Mouse (Mus musculus) lung, adult 2 months (tissue): ENCODE data around the gene Gh.

Experiments used
- CTCF ChIP-seq: fragments of 200-500 bp; IDR thresholded peaks from 2 replicates; pipeline ENCODE4 v1.5.1; 2011; ENCODE audit warnings: mild to moderate bottlenecking, low read length, control low read depth; ENCODE audit not compliant: insufficient read depth
- POLR2A ChIP-seq: fragments of 200-500 bp; IDR thresholded peaks from 2 replicates; pipeline ENCODE4 v1.6.1; 2011; ENCODE audit warnings: low read depth, mild to moderate bottlenecking, control low read depth, low read length, borderline replicate concordance; ENCODE audit errors: extremely low read depth

GRCm38 (mm10) chr11:106267311-106267852, 34.3 kb downstream of the Gh start:
- TF ChIP-seq CTCF (no peak), POLR2A (no peak)
